Mouse (Mus musculus) forebrain, embryonic 16.5 days (tissue): ENCODE measurements at regions not wholly inside any gene's neighbourhood (a gene's known extent, or its start where the extent isn't known, plus 50 kb on each side); places are given as distances from the start of the nearest gene placed in this dataset.
A peak's percentile ranks its signal among the peaks of the same experiment; 100 is the strongest.

Experiments used
- ATAC-seq: fragments of 200-750 bp; cut with Nextera tagmentation; 2 replicates; pipeline ENCODE4 v1.8.0; 2017; ENCODE audit warnings: mild to moderate bottlenecking, moderate library complexity
- H3K27ac ChIP-seq: fragments of 300-500 bp; sonication (generic); 2 replicates; pipeline ENCODE4 v1.5.1; 2014; ENCODE audit warnings: low read length, control low read depth
- H3K27me3 ChIP-seq: fragments of 300-500 bp; sonication (generic); replicated peaks from 2 replicates; pipeline ENCODE4 v1.6.1; 2014; ENCODE audit warnings: low read length; ENCODE audit not compliant: control insufficient read depth, insufficient read depth
- H3K36me3 ChIP-seq: fragments of 300-500 bp; sonication (generic); 2 replicates; pipeline ENCODE4 v1.6.1; 2014; ENCODE audit not compliant: control insufficient read depth, insufficient read depth
- H3K4me1 ChIP-seq: fragments of 300-500 bp; sonication (generic); replicated peaks from 2 replicates; pipeline ENCODE4 v1.6.1; 2014; ENCODE audit warnings: low read length; ENCODE audit not compliant: control insufficient read depth, insufficient read depth
- H3K4me2 ChIP-seq: fragments of 300-500 bp; sonication (generic); 2 replicates; pipeline ENCODE4 v1.6.1; 2014; ENCODE audit warnings: mild to moderate bottlenecking, low read length, control low read depth
- H3K4me3 ChIP-seq: fragments of 300-500 bp; sonication (generic); replicated peaks from 2 replicates; pipeline ENCODE4 v1.5.1; 2014; ENCODE audit warnings: mild to moderate bottlenecking, low read length, control low read depth
- H3K9ac ChIP-seq: fragments of 300-500 bp; sonication (generic); replicated peaks from 2 replicates; pipeline ENCODE4 v1.6.1; 2014; ENCODE audit warnings: low read depth, low read length, control low read depth
- H3K9me3 ChIP-seq: fragments of 300-500 bp; sonication (generic); 2 replicates; pipeline ENCODE4 v1.6.1; 2016; ENCODE audit warnings: low read length; ENCODE audit not compliant: control insufficient read depth
- WGBS: fragments of 180-500 bp; shearing (Covaris S2); extraction: QIAGEN DNeasy Blood & Tissue Kit; methylation state at CpG from one replicate; pipeline ENCODE4 v1.1.7; 2014; 5-methylcytosine and 5-hydroxymethylcytosine counted together

DNA sequence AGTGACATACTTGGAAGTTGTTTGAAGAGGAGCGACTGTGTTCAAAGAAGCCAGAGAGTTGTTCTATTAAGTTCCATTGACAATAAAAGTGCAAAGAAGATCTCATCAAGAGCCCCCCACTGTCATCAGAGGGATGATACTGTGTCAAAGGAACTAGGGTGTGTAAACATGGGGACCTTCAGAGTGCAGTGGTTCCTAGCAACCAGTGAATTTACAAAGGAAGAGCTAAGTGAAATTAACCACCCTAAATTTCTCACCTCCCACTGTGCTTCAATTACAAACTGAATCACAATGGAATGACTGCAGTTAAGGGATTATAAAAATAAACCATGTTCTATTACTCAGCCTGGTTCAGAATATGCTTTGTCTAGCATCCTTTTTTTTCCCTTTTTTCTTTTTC is 129.5 kb upstream of the 4933415F23Rik start:
- no peak for ATAC-seq
- H3K9me3 ChIP-seq, result no peaks in the 10 kb centered on the region; the same call in 1 of the 2 replicates

DNA sequence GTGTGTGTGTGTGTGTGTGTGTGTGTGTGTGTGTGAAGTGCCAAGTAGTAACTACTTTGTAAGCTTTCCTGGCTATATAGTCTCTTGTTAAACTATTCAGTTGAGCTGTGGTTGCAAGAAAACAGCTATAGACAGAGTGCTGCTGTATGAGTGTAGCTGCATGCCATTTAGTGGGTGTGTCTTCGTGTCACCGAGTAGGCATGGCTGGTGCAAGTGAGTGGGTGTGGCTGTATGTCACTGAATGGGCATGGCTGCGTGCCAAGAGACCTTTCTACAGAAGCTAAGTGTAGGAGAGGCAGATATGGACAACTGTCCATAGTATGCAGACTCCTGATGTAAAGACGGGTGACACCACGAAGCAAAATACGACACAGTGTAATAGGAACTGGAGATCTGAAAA is 126.4 kb upstream of the 4933415F23Rik start:
- Histone ChIP-seq H3K36me3 (no peaks in the 10 kb centered on the region), H3K4me3 (no peak overlapping the region), H3K4me1 (no peaks in the 10 kb centered on the region), H3K9ac (no peak overlapping the region), H3K9me3 (no peaks in the 10 kb centered on the region), H3K27me3 (no peaks in the 10 kb centered on the region), H3K27ac (no peak overlapping the region), H3K4me2 (no peak overlapping the region)
- peak; percentile 50; the same call in 1 of the 2 replicates for ATAC-seq
- 73% methylated on average over 6 of the region's 6 CpGs for WGBS

More for the DNA sequence above, 129.5 kb upstream of the 4933415F23Rik start:
- Histone ChIP-seq H3K36me3 (no peaks in the 10 kb centered on the region), H3K27ac (no peak overlapping the region), H3K4me3 (no peak overlapping the region), H3K27me3 (no peaks in the 10 kb centered on the region), H3K4me2 (no peak overlapping the region), H3K4me1 (no peaks in the 10 kb centered on the region), H3K9ac (no peak overlapping the region)
- WGBS, result 38% methylated on average over 1 of the region's 1 CpGs

DNA sequence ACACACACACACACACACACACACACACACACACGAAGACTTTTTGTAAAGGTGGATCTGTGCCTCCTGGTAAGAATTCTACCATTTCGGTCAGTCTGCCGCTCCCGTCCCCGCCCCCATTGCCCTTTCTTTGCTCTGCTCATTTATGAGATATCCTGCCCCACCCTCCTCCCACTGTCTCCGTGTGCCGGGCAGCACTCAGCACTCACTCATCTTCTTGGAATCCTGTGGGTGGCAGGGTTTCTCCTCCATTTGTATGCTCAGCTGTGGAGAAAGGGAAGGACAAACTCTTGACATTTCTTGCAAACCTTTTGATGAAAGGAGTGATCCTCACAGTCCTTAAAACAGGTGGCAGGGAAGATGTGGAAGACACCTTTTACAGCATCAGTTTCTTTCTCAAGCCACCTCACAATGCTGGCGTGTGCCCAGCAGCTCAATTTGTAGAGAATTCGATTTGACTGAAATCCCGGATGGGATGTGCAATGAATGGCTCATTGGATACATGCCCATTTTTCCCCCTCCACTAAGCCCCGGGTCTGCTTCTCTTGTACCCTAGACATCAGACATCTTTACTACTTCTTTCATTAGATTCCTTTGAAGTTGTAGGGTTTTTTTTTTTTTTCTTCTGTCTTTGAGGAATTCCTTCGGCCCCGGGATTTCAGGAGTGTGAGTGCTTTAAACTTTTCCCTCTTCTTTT is 112.6 kb upstream of the 4933415F23Rik start:
- no peaks in the 10 kb centered on the region for H3K27me3 ChIP-seq
- H3K36me3 ChIP-seq, result no peaks in the 10 kb centered on the region
- H3K4me3 ChIP-seq, result no peak overlapping the region
- H3K4me2 ChIP-seq, result 0 out of 2 replicates have a peak overlapping the region, but pooled peaks have one; percentile 17
- no peaks in the 10 kb centered on the region for H3K9me3 ChIP-seq
- H3K9ac ChIP-seq, result no peak overlapping the region
- WGBS, result 28% methylated on average over 13 of the region's 13 CpGs
- peaks cover 6% of the 10 kb centered on the region for H3K4me1 ChIP-seq
- ATAC-seq, result peak; percentile 64
- no peak overlapping the region for H3K27ac ChIP-seq

DNA sequence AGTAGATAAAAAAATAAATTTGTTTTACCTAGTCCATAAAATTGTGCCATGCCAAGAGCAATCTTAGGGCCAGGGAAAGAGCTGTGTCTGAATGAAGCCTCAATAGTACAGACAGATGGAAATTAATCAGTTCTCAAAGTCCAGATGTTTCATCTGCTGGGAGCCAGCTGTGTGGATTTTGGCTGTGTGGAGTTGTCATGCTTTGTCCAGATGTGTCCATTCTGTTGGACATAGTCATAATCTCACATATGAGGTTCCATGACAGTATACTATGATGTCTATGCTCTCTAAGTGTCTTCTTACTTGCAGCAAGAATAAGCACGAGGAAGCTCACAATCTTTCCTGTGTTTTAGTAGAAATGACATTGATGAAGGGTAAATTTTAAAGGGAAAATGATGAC is 105.8 kb upstream of the 4933415F23Rik start:
- no peak overlapping the region for H3K4me2 ChIP-seq
- 76% methylated on average over 1 of the region's 1 CpGs for WGBS
- no peaks in the 10 kb centered on the region for H3K36me3 ChIP-seq
- no peaks in the 10 kb centered on the region for H3K9me3 ChIP-seq
- no peak overlapping the region for H3K9ac ChIP-seq
- no peak overlapping the region for H3K4me3 ChIP-seq
- H3K27ac ChIP-seq, result no peak overlapping the region
- no peaks in the 10 kb centered on the region for H3K27me3 ChIP-seq
- no peak for ATAC-seq
- 0 out of 2 replicates have a peak, but pooled peaks cover 2% of the 10 kb centered on the region for H3K4me1 ChIP-seq

DNA sequence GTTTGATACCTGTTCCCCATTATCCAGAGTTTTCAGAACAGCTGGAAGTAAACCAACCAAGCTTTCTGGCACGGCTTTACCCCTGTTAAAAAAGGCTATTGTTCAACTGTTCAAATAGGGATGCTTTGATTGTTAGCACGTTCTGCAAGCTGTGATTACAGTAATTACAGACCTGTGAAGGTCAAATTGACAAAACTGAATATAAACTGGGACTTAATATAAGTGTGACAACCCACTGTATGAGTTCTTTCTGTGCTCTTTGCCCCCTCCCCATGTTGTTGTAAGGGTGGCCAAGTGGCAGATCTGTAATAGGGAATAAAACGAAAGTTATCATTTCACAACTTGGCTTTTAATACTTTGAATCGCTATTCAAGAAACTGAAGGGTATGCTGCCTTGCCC is 105.0 kb upstream of the 4933415F23Rik start:
- peak; percentile 75 for ATAC-seq
- H3K9ac ChIP-seq, result no peak overlapping the region
- H3K27ac ChIP-seq, result no peak overlapping the region
- H3K4me2 ChIP-seq, result no peak overlapping the region
- 36% methylated on average over 4 of the region's 4 CpGs for WGBS
- H3K4me3 ChIP-seq, result no peak overlapping the region
- H3K27me3 ChIP-seq, result no peaks in the 10 kb centered on the region
- H3K4me1 ChIP-seq, result 0 out of 2 replicates have a peak, but pooled peaks cover 4% of the 10 kb centered on the region
- no peaks in the 10 kb centered on the region for H3K9me3 ChIP-seq
- no peaks in the 10 kb centered on the region for H3K36me3 ChIP-seq

DNA sequence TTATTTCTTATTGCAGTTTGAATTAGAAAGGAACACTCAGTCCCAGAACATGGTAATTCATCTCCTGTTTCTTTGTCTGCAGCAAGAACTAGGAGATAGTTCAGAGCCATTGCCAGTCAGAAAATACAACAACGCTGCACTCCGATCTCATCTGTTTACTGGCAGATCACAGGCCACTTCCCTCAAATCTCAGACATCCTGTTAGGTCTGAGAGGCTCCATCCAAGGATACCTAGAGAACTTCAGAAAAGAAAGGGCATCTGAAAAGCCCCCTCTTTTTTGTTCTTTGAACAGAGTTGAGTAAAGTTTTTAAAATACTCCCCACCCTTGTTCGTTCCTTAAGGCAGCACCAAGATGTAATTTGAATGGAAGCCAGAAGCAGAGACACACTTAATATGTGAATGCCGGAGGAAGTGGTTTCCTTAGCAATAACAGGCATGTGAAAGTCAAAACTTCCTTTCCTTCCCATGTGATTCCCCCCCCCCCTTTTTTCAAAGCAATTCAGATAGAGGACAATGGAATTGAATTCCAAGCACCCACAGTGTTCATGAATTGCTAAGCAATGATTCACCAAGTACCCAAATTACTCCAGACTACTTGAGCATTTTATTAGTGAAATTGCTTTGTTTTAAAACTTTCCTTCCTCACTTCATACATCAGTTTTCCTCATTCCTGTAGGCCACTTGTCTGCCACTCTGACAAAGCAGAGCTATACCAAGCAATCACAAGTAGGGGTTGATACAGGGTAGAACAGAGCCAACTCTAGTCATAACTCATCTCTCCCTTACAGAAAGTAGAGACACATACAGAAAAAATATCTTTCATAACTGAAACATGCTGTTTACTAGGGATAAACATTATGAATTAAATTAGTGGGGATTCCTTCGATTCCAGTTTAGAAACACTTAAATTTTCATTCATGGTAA is 100.7 kb upstream of the 4933415F23Rik start:
- 0 out of 2 replicates have a peak, but pooled peaks cover 4% of the 10 kb centered on the region for H3K4me1 ChIP-seq
- no peak overlapping the region for H3K27ac ChIP-seq
- H3K4me2 ChIP-seq, result no peak overlapping the region
- H3K36me3 ChIP-seq, result no peaks in the 10 kb centered on the region
- H3K4me3 ChIP-seq, result no peak overlapping the region
- no peak for ATAC-seq
- H3K27me3 ChIP-seq, result no peaks in the 10 kb centered on the region
- H3K9me3 ChIP-seq, result no peaks in the 10 kb centered on the region
- WGBS, result 44% methylated on average over 5 of the region's 5 CpGs
- H3K9ac ChIP-seq, result no peak overlapping the region

DNA sequence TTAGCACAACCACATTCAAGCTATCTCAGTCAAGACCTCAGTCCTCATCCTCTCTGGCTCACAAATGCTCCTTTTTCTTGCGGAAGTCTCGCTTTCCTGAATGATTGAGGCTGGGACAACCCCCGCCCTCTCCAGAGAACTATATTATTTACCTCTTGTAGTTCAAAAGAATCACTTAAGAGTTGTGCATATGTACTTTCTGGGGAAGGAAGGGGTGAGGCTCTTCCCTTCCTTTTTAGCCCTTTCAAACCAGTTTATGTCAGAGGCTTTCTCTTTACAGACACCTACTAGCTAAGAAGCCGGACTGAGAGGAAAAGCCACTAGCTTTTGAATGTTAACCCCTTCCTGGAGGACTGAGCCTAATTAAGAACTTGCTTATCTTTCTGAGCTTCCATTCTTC is 98.4 kb upstream of the 4933415F23Rik start:
- no peak overlapping the region for H3K4me3 ChIP-seq
- H3K9ac ChIP-seq, result no peak overlapping the region
- no peak overlapping the region for H3K4me2 ChIP-seq
- ATAC-seq, result no peak
- 67% methylated on average over 4 of the region's 4 CpGs for WGBS
- no peaks in the 10 kb centered on the region for H3K27me3 ChIP-seq
- H3K36me3 ChIP-seq, result no peaks in the 10 kb centered on the region
- H3K9me3 ChIP-seq, result no peaks in the 10 kb centered on the region
- H3K27ac ChIP-seq, result no peak overlapping the region
- H3K4me1 ChIP-seq, result 0 out of 2 replicates have a peak, but pooled peaks cover 4% of the 10 kb centered on the region

DNA sequence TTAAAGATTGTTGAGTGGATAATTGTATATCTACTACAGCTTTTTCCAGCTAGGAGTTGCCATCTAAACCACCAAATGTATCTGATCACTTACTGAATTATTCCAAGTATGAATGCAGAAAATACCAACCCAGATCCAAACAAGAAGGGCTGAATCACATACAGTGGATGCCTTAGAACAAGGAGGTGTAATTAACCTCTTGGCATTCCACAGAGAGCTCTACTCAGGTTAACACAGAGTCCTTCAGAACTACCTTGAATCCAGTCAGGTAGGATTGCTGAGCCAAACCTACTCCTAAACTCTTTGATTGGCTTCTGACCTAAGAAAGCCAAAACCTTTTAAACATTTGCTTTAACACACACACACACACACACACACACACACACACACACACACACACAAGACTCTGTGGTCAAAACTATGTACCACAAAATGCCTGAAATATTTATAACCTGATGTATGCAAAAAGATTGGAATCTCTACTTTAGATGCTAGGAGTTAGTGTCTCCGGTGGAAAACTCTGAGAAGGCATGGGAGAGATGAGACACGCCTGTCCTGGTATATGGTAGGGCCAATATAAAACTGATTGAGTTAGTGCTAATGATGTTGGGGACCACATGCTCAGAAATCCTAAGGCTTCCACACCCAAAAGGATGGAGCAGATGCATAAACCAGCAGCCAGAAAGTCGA is 88.4 kb upstream of the 4933415F23Rik start:
- H3K4me3 ChIP-seq, result no peak overlapping the region
- H3K36me3 ChIP-seq, result no peaks in the 10 kb centered on the region
- H3K4me2 ChIP-seq, result no peak overlapping the region
- no peak for ATAC-seq
- no peak overlapping the region for H3K27ac ChIP-seq
- no peaks in the 10 kb centered on the region for H3K9me3 ChIP-seq
- WGBS, result 85% methylated on average over 3 of the region's 3 CpGs
- no peak overlapping the region for H3K9ac ChIP-seq
- no peaks in the 10 kb centered on the region for H3K4me1 ChIP-seq
- H3K27me3 ChIP-seq, result no peaks in the 10 kb centered on the region

DNA sequence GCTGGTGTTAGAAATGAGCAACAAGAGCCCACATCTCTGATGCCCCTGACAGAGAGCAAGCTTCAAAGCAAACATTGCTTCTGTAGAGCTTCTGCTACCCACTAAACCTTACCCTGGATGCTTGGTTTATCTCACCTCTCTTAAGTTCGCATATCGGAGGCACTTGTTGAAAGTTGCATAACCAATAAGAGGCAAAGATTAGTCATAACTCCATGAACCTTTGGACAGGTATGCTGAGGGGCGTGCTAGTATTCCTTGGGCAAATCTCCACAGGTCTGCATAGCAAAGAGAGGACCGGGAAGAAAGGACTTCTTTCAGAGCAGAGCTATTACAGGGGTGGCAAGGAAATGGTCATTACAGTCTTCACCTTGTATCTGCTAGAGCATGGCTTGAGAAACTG is 87.7 kb upstream of the 4933415F23Rik start:
- 93% methylated on average over 4 of the region's 4 CpGs for WGBS
- Histone ChIP-seq H3K4me3 (no peak overlapping the region), H3K9me3 (no peaks in the 10 kb centered on the region), H3K36me3 (no peaks in the 10 kb centered on the region), H3K27ac (no peak overlapping the region), H3K9ac (no peak overlapping the region), H3K4me2 (no peak overlapping the region), H3K4me1 (no peaks in the 10 kb centered on the region), H3K27me3 (no peaks in the 10 kb centered on the region)
- ATAC-seq, result no peak
